Mouse (Mus musculus): ENCODE data around the gene Kmt5a.

DNA sequence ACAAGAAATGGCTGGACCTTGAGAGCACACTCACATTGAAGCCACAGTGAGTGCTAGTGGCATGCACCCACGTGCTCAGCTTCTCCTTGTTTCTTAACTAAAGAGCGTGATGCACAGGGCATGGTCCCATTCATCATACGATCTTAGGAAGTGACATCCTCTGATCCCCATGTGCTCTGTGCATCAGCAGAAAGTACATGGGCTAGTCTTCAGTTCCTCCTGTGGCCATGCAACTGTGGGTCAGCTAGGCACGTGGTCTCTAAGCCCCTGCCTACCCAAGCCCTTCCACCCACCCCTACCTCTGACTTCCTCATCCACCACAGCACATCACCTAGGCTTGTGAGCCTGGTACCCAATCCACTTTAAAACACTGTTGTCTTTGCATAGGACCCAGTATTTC lies 52.9 kb downstream of the Kmt5a start:
- TF ChIP-seq CTCF (IDR thresholded peaks at IDR 0.05) (no peak), EP300 (IDR thresholded peaks at IDR 0.05) (no peak)

Data from lung, postnatal 0 days (tissue).